Mouse (Mus musculus) MEL-GATA-1-ER (cell line): Measurements from ENCODE around the gene Tmem107.

Experiments
- DNase-seq: peaks from one replicate; pipeline ENCODE4 v3.0.0-alpha.2; 2012; ENCODE audit warnings: low read depth; ENCODE audit errors: extremely low read depth

Gene Tmem107

DNA sequence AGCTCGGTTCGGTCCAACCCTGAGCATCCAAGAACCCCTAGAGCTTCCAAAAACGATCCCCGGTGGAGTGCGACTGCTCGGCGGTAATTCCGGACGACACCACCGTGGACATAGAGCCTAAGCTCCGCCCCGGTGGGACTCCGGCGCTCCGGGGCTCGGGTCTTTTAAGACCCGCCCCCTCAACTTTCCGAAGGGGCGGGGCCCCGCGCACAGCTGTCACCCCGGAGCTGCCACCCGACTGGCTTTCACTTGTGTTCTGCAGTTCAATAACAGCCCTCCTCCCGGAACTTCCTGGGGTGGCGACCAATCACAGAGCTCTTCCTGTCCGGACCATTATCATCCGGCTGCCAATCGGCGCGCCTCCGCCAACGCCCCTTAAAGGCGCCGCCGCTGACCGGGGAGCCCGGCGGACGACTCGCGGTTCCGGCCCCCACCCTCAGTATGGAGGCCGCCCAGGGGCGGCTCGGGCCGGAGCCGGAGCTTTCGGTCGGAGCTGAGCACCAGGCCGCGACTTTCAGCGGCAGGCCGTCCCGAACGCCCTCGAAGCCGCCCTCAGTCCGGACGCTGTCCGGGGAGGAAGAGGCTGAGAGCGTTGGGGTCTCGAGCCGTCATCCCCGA, 11.1 kb upstream of the Tmem107 start, which contains the start of gene Borcs6:
Gene Borcs6, plus strand, starts transcription at position 361 of the 618 bp plus-strand sequence.
- DNase-seq: peak; percentile 97

DNA sequence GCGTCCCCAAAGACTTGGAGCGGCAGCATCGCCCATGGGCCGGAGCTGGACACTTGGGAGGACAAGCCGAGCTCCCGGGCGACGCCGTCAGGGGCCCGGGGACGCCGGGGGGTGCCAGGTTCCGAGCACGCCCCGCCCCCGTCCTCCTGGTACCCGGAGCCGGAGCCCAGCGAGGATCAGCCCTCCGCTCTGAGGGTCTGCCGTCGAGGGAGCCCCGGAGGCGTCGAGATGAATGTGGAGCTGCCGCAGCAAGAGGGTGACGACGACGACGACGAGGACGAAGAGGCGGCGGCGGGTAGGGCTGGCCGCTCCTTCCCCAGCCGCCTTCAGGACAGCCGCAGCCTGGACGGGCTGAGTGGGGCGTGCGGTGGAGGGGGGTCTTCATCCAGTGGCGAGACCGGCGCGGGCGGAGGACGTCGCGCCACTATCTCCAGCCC, 10.6 kb upstream of the Tmem107 start:
- DNase-seq: peak; percentile 21

DNA sequence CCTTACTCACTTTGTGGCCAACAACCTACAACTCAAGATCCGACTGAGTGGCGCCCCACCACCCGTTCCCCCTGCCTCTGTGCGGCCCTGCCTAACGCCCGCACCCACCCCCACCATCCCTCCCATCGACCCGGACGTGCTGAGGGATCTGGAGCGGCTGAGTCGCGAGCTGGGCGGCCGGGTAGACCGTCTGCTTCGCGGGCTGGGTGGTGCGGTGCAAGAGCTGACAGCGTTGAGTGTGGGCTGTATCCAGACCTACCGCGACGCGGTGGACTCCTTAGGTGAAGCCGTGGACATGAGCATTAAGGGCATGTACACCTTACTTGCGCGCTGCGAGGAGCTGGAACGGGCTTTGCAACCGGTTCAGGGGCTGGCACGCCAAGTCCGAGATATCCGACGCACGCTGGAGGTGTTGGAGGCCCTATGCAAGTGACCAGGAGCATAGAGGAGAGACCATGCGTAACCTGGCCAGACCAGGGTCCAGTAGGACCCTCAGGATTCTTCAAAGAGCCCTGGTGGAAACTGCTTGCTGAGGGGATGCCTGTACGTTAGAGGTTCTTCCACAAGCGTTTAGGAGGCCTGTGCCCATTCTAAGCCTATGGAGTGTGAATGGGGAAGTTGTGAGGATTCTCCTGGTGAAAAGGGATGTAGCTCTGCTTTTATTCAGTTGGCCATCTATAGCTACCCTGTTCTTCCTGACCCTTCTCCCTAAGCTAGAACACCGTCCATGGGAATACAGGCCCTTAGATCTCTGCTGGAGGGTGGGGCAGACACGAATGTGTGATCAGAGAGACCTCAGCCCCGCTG, 10.0 kb upstream of the Tmem107 start:
- peak; percentile 71 for DNase-seq

- peak; percentile 27 for DNase-seq
These were observed 9.2 kb upstream of the Tmem107 start for GRCm38 (mm10) chr11:69061255-69061912.

GRCm38 (mm10) chr11:69062194-69062760, 8.3 kb upstream of the Tmem107 start:
- no peak for DNase-seq

- DNase-seq: peak; percentile 91
These were observed 7.8 kb upstream of the Tmem107 start for GRCm38 (mm10) chr11:69062761-69063224.

DNA sequence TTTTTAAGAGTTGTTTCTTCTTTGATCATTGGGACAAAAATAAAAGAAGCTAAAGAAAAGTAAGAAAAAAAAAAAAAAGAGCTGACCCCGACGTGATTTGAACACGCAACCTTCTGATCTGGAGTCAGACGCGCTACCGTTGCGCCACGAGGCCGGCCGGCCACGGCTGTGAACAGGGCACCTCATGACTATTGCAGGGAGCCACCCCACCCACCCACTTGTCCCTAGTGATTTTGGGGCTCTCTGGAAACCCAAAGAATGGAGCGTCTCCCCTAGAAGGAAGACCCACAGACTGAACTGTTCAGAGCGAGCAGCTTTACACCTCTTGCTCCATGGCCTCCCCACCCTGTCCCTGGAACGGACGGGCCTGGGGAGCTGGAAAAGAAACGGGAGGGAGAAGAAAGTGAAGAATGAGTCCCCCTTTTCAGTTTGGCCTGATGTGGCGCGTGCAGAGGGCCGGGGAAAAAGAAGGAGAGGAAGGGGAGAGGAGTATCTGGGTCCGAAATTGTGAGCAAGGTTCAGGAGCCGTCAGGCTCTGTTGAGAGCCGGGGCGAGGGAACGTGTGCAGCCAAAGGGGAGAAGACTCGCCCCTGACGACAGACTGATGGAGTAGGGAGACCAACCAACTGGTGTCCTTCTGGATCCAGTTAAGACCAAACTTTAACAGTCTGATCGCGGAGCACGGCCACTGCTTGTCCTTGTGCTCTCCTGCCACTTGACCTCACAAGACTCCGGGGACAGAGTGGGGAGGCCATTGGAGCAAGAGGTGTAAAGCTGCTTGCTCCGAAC, 7.0 kb upstream of the Tmem107 start:
- DNase-seq: peak; percentile 69

DNA sequence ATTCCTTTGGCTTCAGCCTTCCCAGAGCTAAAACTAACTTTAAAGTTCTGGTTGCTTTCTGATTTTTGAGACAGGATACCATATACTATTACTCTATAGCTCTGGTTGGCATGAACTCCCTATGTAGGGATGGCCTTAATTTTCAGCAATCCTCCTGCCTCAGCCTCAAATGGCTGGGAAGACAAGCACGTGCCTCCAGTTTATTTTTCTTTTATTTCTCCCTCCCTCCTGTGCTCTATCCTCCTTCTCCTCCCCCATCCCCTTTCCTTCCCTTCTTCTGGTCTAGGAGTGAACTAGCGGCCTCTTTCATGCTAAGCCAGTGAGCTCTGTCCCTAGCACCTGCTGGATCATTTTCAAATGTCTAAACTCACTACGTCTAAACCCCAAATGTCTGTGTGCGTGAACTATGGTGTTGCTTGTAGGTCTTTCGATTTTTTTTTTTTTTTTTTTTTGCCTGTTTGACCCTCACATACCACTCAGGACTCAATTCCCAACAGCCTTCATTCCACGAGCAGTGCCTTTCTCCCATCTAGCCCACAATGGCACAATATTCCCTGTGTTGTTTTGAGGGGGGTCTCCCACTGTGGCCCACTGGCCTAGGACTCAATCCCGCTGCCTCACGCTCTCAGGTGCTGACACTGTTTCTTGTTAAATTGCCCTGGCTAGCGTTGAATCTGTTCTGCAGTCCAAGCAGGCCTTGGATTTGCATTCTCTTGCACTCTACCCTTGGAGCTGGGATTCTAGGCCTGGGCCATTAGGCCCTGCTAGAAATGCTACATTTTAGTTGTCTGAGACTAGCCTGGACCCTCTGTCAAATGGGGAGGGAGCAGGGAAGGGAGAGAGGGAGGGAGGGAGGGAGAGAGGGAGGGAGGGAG, 6.1 kb upstream of the Tmem107 start:
- no peak for DNase-seq

DNA sequence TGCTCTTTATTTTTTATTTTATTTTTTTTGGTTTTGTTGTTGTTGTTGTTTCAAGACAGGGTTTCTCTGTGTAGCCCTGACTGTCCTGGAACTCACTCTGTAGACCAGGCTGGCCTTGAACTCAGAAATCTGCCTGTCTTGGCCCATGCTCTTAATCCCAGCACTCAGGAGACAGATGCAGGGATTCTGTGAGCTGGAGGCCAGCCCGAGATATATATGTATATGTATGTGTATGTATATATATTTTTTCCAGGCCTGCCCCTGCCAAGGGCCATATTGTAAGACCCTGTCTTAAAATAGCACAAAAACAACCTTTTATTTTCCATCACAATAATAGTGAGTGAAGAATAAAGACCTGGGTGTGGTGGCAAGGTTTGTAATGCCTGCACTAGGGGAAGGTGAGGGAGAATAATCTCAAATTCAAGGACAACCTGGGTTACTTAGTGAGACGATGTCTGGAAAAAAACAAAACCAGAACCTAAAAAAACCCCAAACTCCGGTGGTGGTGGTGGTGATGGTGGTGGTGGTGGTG, 5.1 kb upstream of the Tmem107 start:
- no peak for DNase-seq

DNA sequence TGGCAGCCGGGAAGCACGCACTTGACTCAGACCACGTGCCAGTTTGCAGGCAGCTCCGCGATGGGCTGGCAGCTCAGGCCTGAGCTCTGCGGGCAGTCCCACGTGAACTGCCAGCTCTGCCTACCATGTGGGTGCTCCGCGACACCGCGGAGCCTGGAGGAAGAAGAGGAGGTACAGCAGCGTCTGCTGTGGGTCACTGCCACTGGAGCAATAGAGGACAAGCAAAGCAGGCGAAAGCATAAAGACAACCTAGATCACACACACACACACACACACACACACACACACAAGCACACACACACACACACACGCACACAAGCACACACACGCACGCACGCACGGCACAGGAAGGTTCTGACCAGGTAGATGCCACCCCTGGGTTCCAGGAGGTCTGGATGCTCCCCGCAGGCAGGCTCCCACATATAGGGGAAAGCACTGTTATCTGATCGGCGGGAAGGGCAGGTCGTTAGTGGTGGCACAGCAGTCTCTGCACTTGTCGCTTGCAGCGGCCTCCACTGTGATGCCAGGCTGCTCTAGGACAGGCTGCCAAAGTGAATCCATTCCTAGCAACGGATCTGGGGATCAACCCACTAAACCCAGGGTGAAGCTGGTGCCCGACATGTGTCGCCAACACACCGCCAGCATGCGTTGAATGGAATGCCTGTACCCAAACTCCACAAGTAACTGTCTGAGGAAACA, 4.3 kb upstream of the Tmem107 start:
- no peak for DNase-seq

DNA sequence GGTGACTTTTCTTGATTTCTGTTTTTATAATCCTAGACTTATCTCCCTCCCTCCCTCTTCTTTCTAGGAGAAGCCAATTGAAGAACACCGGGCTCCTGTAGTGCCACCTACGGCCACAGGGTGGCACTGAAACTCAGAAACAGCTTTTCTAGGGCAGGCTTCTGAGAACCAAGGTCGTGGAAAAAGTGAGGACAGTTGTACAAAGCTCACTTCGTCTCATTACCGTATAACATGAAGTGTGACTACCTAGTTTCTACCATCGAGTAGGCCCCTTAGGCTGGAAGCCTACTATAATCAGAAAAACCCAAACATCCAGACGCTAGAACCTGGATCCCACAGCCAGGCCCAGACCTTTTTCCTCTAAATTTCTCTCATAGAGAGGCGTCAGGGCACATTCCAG, 3.6 kb upstream of the Tmem107 start:
- peak; percentile 77 for DNase-seq

- DNase-seq: no peak
These were observed 3.0 kb upstream of the Tmem107 start for GRCm38 (mm10) chr11:69067601-69068000.

DNA sequence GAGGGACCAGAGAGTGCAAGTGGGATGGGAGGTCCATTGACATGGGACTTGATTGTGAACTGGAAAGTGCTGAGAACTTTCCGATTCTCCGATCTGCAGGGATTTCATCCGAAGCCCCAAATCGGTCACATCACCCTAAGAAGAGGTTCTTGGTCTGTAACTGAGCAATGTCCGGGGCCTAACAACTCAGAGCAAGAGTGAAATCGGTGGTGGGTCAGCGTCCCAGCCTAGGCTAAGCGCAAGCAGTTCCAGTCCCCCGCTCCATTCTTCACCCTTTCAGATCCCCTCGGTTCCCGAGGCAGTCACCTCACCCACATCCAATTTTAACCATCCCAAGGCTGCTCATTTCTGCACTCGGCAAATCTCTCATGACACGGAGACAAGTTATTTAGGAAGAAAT, 513 bp upstream of the Tmem107 start:
- no peak for DNase-seq

DNA sequence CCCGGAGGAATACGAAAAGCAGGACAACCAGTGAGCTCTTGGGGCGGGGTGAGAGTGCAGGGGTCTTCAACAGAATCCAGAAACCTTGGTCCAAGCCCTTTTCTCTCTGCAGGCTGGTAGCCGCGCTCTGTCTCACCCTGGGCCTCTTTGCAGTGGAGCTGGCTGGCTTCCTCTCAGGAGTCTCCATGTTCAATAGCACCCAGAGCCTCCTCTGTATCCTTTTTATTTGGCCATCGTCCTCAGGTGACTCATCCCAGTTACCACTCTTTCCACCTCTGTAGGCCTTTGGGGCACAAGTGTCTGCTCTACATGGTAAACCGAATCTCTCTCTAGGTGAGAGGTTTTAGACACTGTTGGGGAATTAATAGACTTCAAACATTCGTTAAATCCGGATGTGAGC, 656 bp downstream of the Tmem107 start:
- no peak for DNase-seq

GRCm38 (mm10) chr11:69072234-69072633, 1.6 kb downstream of the Tmem107 start:
- DNase-seq: no peak

GRCm38 (mm10) chr11:69072666-69073064, 2.1 kb downstream of the Tmem107 start:
- no peak for DNase-seq

GRCm38 (mm10) chr11:69073065-69073888, 2.7 kb downstream of the Tmem107 start:
- DNase-seq: peak; percentile 99
